Mouse (Mus musculus) cortical plate, adult 2 months (tissue): ENCODE measurements around the gene Srrm4. TPM values are rescaled to one million over a fixed set of nuclear protein-coding genes. Genes with fewer than 3 reads are reported as not detected.

ENCODE experiments used
- H3K27ac ChIP-seq: fragments of 200-500 bp; 2 replicates; pipeline ENCODE4 v1.5.1; 2012; ENCODE audit warnings: low read length, control low read depth, inconsistent platforms; ENCODE audit not compliant: insufficient read depth
- H3K4me1 ChIP-seq: fragments of 200-500 bp; 2 replicates; pipeline ENCODE4 v1.6.1; 2011; ENCODE audit warnings: low read length; ENCODE audit not compliant: control insufficient read depth, insufficient read depth
- H3K4me3 ChIP-seq: fragments of 200-500 bp; 2 replicates; pipeline ENCODE4 v1.5.1; 2011; ENCODE audit warnings: mild to moderate bottlenecking, low read length, control low read depth; ENCODE audit not compliant: insufficient read depth
- CTCF ChIP-seq: fragments of 200-500 bp; IDR thresholded peaks from 2 replicates; pipeline ENCODE4 v1.5.1; 2011; ENCODE audit warnings: mild to moderate bottlenecking, control low read depth, low read length; ENCODE audit not compliant: insufficient read depth; ENCODE audit errors: extremely low read depth
- POLR2A ChIP-seq: fragments of 200-500 bp; IDR thresholded peaks from 2 replicates; pipeline ENCODE4 v1.6.1; 2011; ENCODE audit warnings: mild to moderate bottlenecking, low read length, control low read depth; ENCODE audit not compliant: insufficient read depth; ENCODE audit errors: extremely low read depth
- polyA plus RNA-seq: library from polyadenylated mRNA; depleted of rRNA; stranded (reverse); fragments of >200 nt; gene quantifications from 2 replicates; pipeline ENCODE4 v1.2.3, GENCODE M21; 2012

Gene Srrm4
- polyA plus RNA-seq, 1 experiment: 18.4 TPM

- 0 out of 2 replicates have a peak overlapping the region, but pooled peaks have one; percentile 32 for H3K27ac ChIP-seq
- TF ChIP-seq CTCF (no peak), POLR2A (no peak)
- peaks cover 14% of the 10 kb centered on the region for H3K4me1 ChIP-seq
- H3K4me3 ChIP-seq: no peak overlapping the region
Measured at GRCm38 (mm10) chr5:116525308-116525707, 66.3 kb downstream of the Srrm4 start.

- TF ChIP-seq CTCF (no peak), POLR2A (no peak)
- Histone ChIP-seq H3K4me3 (no peak overlapping the region), H3K4me1 (peaks cover 14% of the 10 kb centered on the region), H3K27ac (peak overlapping the region; percentile 25; the same call in 1 of the 2 replicates)
Measured at GRCm38 (mm10) chr5:116523553-116523952, 68.1 kb downstream of the Srrm4 start.

GRCm38 (mm10) chr5:116523079-116523478, 68.5 kb downstream of the Srrm4 start:
- Histone ChIP-seq H3K4me1 (peaks cover 14% of the 10 kb centered on the region), H3K27ac (peak overlapping the region; percentile 25; the same call in 1 of the 2 replicates), H3K4me3 (no peak overlapping the region)
- TF ChIP-seq CTCF (no peak), POLR2A (no peak)

GRCm38 (mm10) chr5:116522273-116522672, 69.3 kb downstream of the Srrm4 start:
- TF ChIP-seq CTCF (no peak), POLR2A (no peak)
- Histone ChIP-seq H3K4me1 (peaks cover 14% of the 10 kb centered on the region), H3K27ac (peak overlapping the region; percentile 25; the same call in 1 of the 2 replicates), H3K4me3 (no peak overlapping the region)

- Histone ChIP-seq H3K27ac (no peak overlapping the region), H3K4me3 (no peak overlapping the region), H3K4me1 (peaks cover 2% of the 10 kb centered on the region)
- TF ChIP-seq POLR2A (no peak), CTCF (no peak)
Measured at GRCm38 (mm10) chr5:116518047-116518446, 73.6 kb downstream of the Srrm4 start.

- H3K27ac ChIP-seq: no peak overlapping the region
- no peak for TF ChIP-seq POLR2A
- no peak for TF ChIP-seq CTCF
- H3K4me1 ChIP-seq: peaks cover 5% of the 10 kb centered on the region; the same call in 1 of the 2 replicates
- H3K4me3 ChIP-seq: no peak overlapping the region
Measured at GRCm38 (mm10) chr5:116512135-116512534, 79.5 kb downstream of the Srrm4 start.

GRCm38 (mm10) chr5:116510229-116510628, 81.4 kb downstream of the Srrm4 start:
- H3K4me3 ChIP-seq: no peak overlapping the region
- peaks cover 5% of the 10 kb centered on the region; the same call in 1 of the 2 replicates for H3K4me1 ChIP-seq
- TF ChIP-seq CTCF (no peak), POLR2A (no peak)
- no peak overlapping the region for H3K27ac ChIP-seq

GRCm38 (mm10) chr5:116501342-116501741, 90.3 kb downstream of the Srrm4 start:
- H3K4me3 ChIP-seq: no peak overlapping the region
- H3K27ac ChIP-seq: no peak overlapping the region
- H3K4me1 ChIP-seq: peaks cover 3% of the 10 kb centered on the region; the same call in 1 of the 2 replicates
- TF ChIP-seq CTCF (no peak), POLR2A (no peak)

GRCm38 (mm10) chr5:116498880-116499640, 92.6 kb downstream of the Srrm4 start:
- H3K27ac ChIP-seq: no peak overlapping the region
- peaks cover 3% of the 10 kb centered on the region; the same call in 1 of the 2 replicates for H3K4me1 ChIP-seq
- TF ChIP-seq CTCF (no peak), POLR2A (no peak)
- H3K4me3 ChIP-seq: no peak overlapping the region

- no peak overlapping the region for H3K27ac ChIP-seq
- TF ChIP-seq POLR2A: no peak
- no peak for TF ChIP-seq CTCF
- H3K4me1 ChIP-seq: peaks cover 3% of the 10 kb centered on the region; the same call in 1 of the 2 replicates
- no peak overlapping the region for H3K4me3 ChIP-seq
Measured at GRCm38 (mm10) chr5:116497866-116498265, 93.8 kb downstream of the Srrm4 start.
